Mouse (Mus musculus) liver, embryonic 12.5 days (tissue): ENCODE measurements around the gene Olfr372. TPM values are rescaled to one million over a fixed set of nuclear protein-coding genes. Genes with fewer than 3 reads are reported as not detected.

Source experiments
- polyA plus RNA-seq: library from polyadenylated mRNA; unstranded; fragments of >200 nt; fragmentation: Nextera tagmentation; extraction: Ambion mirVana; gene quantifications from 2 replicates; pipeline ENCODE4 v1.2.1, GENCODE M21; 2016

Gene Olfr372
- polyA plus RNA-seq, 1 experiment from 2014 or later = not detected

Other genes with a start within 250 kb of the Olfr372 start
- gene Zfp709, start 159.2 kb upstream of the Olfr372 start, polyA plus RNA-seq = 2.0 and 2.5 TPM in 2 replicates
- 1.1 and 1.4 TPM in 2 replicates for gene Zfp882, start 132.6 kb upstream of the Olfr372 start, polyA plus RNA-seq
- 12.4 and 13.1 TPM in 2 replicates for gene Zfp617, start 132.6 kb upstream of the Olfr372 start, polyA plus RNA-seq
- 13.4 and 14.1 TPM in 2 replicates for gene Zfp961, start 90.2 kb upstream of the Olfr372 start, polyA plus RNA-seq
- gene Cyp4f18, start 31.6 kb upstream of the Olfr372 start, polyA plus RNA-seq = 1.1 TPM in 2 replicates
- gene Olfr373, start 42.0 kb downstream of the Olfr372 start, polyA plus RNA-seq = not detected in 2 replicates
- not detected in 2 replicates for gene Olfr374, start 65.8 kb downstream of the Olfr372 start, polyA plus RNA-seq
- gene Tpm4, start 93.8 kb downstream of the Olfr372 start, polyA plus RNA-seq = 160 and 165 TPM in 2 replicates
- 82.3 and 86.1 TPM in 2 replicates for gene Rab8a, start 120.0 kb downstream of the Olfr372 start, polyA plus RNA-seq
- gene Hsh2d, start 148.4 kb downstream of the Olfr372 start, polyA plus RNA-seq = 0.28 and 0.32 TPM in 2 replicates
- gene Cib3, start 171.6 kb downstream of the Olfr372 start, polyA plus RNA-seq = not detected in 2 replicates
- not detected in 2 replicates for gene Gm11034, start 172.4 kb downstream of the Olfr372 start, polyA plus RNA-seq
- gene Fam32a, start 178.5 kb downstream of the Olfr372 start, polyA plus RNA-seq = 42.7 and 43.0 TPM in 2 replicates
- 80.9 and 85.0 TPM in 2 replicates for gene Ap1m1, start 198.8 kb downstream of the Olfr372 start, polyA plus RNA-seq